Mouse (Mus musculus): ENCODE measurements at regions not wholly inside any gene's neighbourhood (a gene's known extent, or its start where the extent isn't known, plus 50 kb on each side); places are given as distances from the start of the nearest gene placed in this dataset.

GRCm38 (mm10) chr12:82066860-82067259 is 102.3 kb upstream of the Sipa1l1 start:
- TF ChIP-seq CHD2 (IDR thresholded peaks at IDR 0.05; ENCODE audit: low read depth, low read length) (no peak), ZNF384 (IDR thresholded peaks at IDR 0.05; ENCODE audit: low read depth, low read length) (no peak), HCFC1 (IDR thresholded peaks at IDR 0.05; ENCODE audit: borderline replicate concordance, insufficient read depth, low read length) (no peak), MAFK (IDR thresholded peaks at IDR 0.05; ENCODE audit: insufficient read depth, low read depth, low read length) (no peak)

Data from ES-E14 (cell line).